Mouse (Mus musculus) ES-E14 (cell line): ENCODE measurements around the gene Iqsec2. TPM values are rescaled to one million over a fixed set of nuclear protein-coding genes. Genes with fewer than 3 reads are reported as not detected.

Source experiments
- DNase-seq: peaks from one replicate; pipeline ENCODE4 v3.0.0-alpha.2; 2013; ENCODE audit warnings: low read depth, low spot score
- H3K27ac ChIP-seq: 2 replicates; pipeline ENCODE4 v1.5.1; 2012; ENCODE audit warnings: low read depth, mild to moderate bottlenecking, low read length, moderate library complexity, mixed read lengths; ENCODE audit not compliant: poor library complexity, insufficient read depth, severe bottlenecking
- H3K36me3 ChIP-seq: 2 replicates; pipeline ENCODE4 v1.6.1; 2012; ENCODE audit warnings: mild to moderate bottlenecking, low read length, moderate library complexity, mixed read lengths; ENCODE audit not compliant: control insufficient read depth, poor library complexity, insufficient read depth, severe bottlenecking
- H3K4me1 ChIP-seq, 2 experiments: fragments of 150-350 bp in 1 of 2; sonication (generic) in 1 of 2; 2 replicates each; pipeline ENCODE4 v1.6.1; 2012; ENCODE audit warnings: low read length in 2 of 2, mild to moderate bottlenecking in 1 of 2, mixed read lengths in 1 of 2; ENCODE audit not compliant: control insufficient read depth in 2 of 2, insufficient read depth in 2 of 2, poor library complexity in 1 of 2
- H3K4me3 ChIP-seq, 2 experiments: fragments of 150-350 bp in 1 of 2; sonication (generic) in 1 of 2; 2 replicates each; pipeline ENCODE4 v1.5.1; 2012; ENCODE audit warnings: low read length in 2 of 2, low read depth in 1 of 2, mild to moderate bottlenecking in 1 of 2, mixed read lengths in 1 of 2; ENCODE audit not compliant: insufficient read depth in 1 of 2, poor library complexity in 1 of 2, severe bottlenecking in 1 of 2
- H3K9ac ChIP-seq: 2 replicates; pipeline ENCODE4 v1.6.1; 2012; ENCODE audit warnings: low read depth, mild to moderate bottlenecking, low read length, mixed read lengths; ENCODE audit not compliant: poor library complexity, insufficient read depth, severe bottlenecking
- H3K9me3 ChIP-seq: fragments of 150-350 bp; sonication (generic); 2 replicates; pipeline ENCODE4 v1.6.1; 2012; ENCODE audit warnings: low read depth, mild to moderate bottlenecking, low read length; ENCODE audit not compliant: control insufficient read depth, insufficient read depth
- CHD2 ChIP-seq: IDR thresholded peaks from 2 replicates; pipeline ENCODE4 v1.6.1; 2014; ENCODE audit warnings: mild to moderate bottlenecking, low read depth, low read length, inconsistent platforms
- HCFC1 ChIP-seq: IDR thresholded peaks from 2 replicates; pipeline ENCODE4 v1.6.1; 2012; ENCODE audit warnings: low read length, inconsistent platforms, borderline replicate concordance; ENCODE audit not compliant: insufficient read depth
- MAFK ChIP-seq: IDR thresholded peaks from 2 replicates; pipeline ENCODE4 v1.6.1; 2014; ENCODE audit warnings: mild to moderate bottlenecking, low read depth, low read length, inconsistent platforms; ENCODE audit not compliant: insufficient read depth
- ZC3H11A ChIP-seq: IDR thresholded peaks from 2 replicates; pipeline ENCODE4 v1.6.1; 2012; ENCODE audit warnings: low read depth, mild to moderate bottlenecking, inconsistent platforms, low read length, borderline replicate concordance
- ZNF384 ChIP-seq: IDR thresholded peaks from 2 replicates; pipeline ENCODE4 v1.6.1; 2012; ENCODE audit warnings: low read depth, low read length, inconsistent platforms
- in situ Hi-C, 2 experiments: fragments of 600-800 bp; cut with MboI; formaldehyde crosslinking; loops; one replicate each; pipeline ENCODE4 v1.15.1; 2025; ENCODE audit warnings: low sequenced_read_pairs in 2 of 2, inconsistent platforms in 1 of 2; ENCODE audit not compliant: unreplicated experiment in 2 of 2
- total RNA-seq: library from RNA; depleted of rRNA; stranded (reverse); fragments of 300-350 nt; gene quantifications from 2 replicates; pipeline ENCODE4 v1.2.3, GENCODE M21; 2012

The Iqsec2 gene
- total RNA-seq, 1 experiment: 1.2 TPM

DNA sequence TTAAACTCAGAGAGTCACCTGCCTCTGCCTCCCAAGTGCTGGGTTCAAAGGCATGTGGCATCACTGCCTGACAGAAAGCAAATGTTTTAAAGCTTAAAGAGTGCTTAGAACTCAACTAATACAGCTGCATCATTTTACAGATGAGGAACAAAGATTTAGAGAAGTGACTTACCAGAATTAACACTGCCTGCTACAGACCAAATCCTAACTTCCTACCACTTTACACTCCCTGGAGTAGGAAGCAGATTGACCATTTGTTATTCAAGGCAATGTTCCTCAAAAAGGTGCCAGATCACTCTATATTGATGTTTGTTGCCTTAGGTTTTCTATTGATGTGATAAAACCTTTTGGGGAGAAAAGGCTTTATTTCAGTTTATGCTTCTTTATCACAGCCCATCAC is 20.0 kb downstream of the Iqsec2 start:
- in situ Hi-C loops: loop anchor here in 1 of 2 experiments (25.0 kb wide), 1 partner anchor 202 kb away; no protein-coding TSS in a partner anchor
- TF ChIP-seq MAFK (no peak), ZC3H11A (no peak), ZNF384 (no peak), HCFC1 (no peak), CHD2 (no peak)
- no peak overlapping the region for H3K9ac ChIP-seq

GRCm38 (mm10) chrX:152166161-152166560 is 22.1 kb downstream of the Iqsec2 start:
- no peaks in the 10 kb centered on the region for H3K4me1 ChIP-seq
- no peak overlapping the region for H3K27ac ChIP-seq
- H3K36me3 ChIP-seq: no peaks in the 10 kb centered on the region
- no peak for TF ChIP-seq ZNF384
- no peak for TF ChIP-seq HCFC1
- no peak for TF ChIP-seq CHD2
- TF ChIP-seq ZC3H11A: no peak
- no peak for TF ChIP-seq MAFK
- no peaks in the 10 kb centered on the region for H3K9me3 ChIP-seq
- no peak for DNase-seq
- in situ Hi-C loops: loop anchor here in 1 of 2 experiments (25.0 kb wide), 1 partner anchor 204 kb away; no protein-coding TSS in a partner anchor
- no peak overlapping the region for H3K9ac ChIP-seq
- H3K4me3 ChIP-seq: no peak overlapping the region

More for the DNA sequence above, 20.0 kb downstream of the Iqsec2 start:
- Histone ChIP-seq H3K4me1 (no peaks in the 10 kb centered on the region), H3K27ac (no peak overlapping the region), H3K9me3 (no peaks in the 10 kb centered on the region), H3K4me3 (no peak overlapping the region), H3K36me3 (no peaks in the 10 kb centered on the region)
- no peak for DNase-seq

DNA sequence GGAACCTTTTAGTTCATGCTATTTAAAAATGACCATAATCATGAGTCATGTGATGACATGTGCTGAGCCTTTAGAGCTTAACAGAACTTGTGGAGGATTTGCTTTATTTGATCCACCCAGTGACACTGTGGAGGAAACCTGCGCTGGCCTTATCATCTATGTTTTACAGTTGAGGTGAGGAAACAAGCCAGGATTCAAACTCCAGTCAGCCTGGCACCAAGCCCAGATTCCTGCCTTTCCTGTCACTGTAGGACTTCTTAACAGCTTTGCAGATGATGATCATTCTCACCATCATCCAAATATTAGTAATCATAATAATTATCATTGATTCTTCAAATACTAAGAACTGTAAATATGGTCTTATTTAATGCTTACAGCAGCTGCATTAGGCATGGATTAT is 24.5 kb downstream of the Iqsec2 start:
- DNase-seq: no peak
- in situ Hi-C loops: loop anchor here in 1 of 2 experiments (25.0 kb wide), 1 partner anchor 206 kb away; no protein-coding TSS in a partner anchor
- Histone ChIP-seq H3K4me1 (no peaks in the 10 kb centered on the region), H3K36me3 (no peaks in the 10 kb centered on the region), H3K27ac (no peak overlapping the region), H3K9me3 (no peaks in the 10 kb centered on the region), H3K9ac (no peak overlapping the region), H3K4me3 (no peak overlapping the region)
- TF ChIP-seq HCFC1: no peak
- TF ChIP-seq CHD2: no peak

DNA sequence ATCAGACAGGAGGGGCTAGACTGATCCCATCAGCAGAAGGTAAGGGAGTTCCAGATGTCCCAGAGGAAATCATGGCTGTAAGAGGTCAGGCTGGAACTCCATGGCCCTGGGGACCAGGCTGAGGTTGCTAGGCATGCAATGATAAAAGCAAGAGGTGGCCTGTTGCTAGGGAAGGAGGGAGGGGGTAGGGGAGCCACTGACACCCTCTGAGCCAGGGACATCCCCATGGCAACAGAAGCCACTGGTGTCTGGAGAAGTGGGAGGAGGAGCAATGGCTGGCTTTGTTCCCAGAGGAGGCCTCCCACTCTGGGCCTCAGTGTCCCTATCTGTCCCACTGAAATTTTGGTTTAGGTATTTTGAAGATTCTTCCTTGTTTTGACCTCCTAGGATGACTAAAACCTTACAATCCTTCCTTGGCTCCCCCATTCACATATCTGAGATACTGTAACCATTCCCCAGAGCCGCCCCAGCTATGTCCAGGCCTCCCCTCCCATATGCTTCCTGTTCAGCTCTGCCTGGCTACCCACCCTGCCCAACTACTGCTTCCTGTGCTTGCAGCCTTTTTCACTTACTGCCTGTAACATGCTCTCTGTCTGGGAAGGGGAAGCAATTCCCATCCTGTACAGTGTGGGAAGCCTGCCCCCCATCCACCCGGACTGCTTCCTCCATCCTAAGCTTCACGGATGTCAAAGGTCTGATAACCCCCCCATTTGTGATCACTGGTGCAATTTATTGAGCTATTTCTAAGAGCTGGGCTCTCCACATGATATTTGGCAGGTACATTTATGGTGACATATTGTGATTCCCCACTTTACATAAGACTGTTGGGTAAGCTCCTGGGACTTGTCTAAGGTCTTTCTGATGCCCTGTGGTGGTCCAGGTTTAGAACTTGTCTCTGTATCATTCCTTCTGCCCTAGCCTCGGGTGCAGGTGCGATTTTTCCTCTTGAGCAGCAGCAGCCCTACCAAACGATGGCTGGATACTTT is 27.3 kb downstream of the Iqsec2 start:
- no peaks in the 10 kb centered on the region for H3K36me3 ChIP-seq
- in situ Hi-C loops: loop anchor here in 1 of 2 experiments (25.0 kb wide), 1 partner anchor 209 kb away; no protein-coding TSS in a partner anchor
- no peak overlapping the region for H3K9ac ChIP-seq
- H3K4me1 ChIP-seq: no peaks in the 10 kb centered on the region
- H3K4me3 ChIP-seq: no peak overlapping the region
- no peak overlapping the region for H3K27ac ChIP-seq
- TF ChIP-seq CHD2 (no peak), ZC3H11A (no peak), HCFC1 (no peak), MAFK (no peak), ZNF384 (no peak)
- DNase-seq: no peak
- H3K9me3 ChIP-seq: no peaks in the 10 kb centered on the region
